In the genomic region with DNA sequence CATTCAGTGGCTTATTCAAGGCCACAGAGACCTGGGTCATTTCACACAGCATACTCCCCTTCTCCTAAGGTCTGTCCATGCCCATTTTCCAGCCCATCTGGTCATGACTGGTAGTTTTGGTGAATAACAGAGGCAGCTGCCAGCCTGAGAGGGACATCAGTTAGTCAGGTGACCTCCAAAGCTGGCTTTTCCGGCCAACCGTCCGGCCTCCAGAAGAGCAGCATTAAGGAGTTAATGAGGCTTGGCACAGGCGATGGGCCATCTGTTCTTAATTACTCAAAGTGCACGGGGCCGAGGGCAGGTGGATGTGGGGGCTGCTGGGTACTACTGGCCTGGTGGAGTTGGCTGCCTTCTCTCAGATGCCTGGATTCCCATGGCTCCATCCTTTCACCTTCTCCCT, we compare ENCODE assay signal across 12 mouse cellular contexts.
DNase-seq lines count a peak whose midpoint lies in the region; ATAC-seq lines count a peak whose summit lies in the region.
"Had no signal": no experiment of that assay in that cellular context is flagged by ENCODE, and none has a peak within 500 bp of the region (broad histone marks: within the 10 kb centered on the region; RNA-seq: fewer than 3 reads in every experiment).

No protein-coding gene starts in this region.

- peak; percentile 4 for DNase-seq in adrenal gland, adult 2 months
- no peak for DNase-seq in adrenal gland, postnatal 4 days (ENCODE audit: low spot score in 2 of 2)
- peak; percentile 26 for DNase-seq in neural tube, embryonic 10.5 days (ENCODE audit: extremely low spot score, low spot score)
- peak; percentile 47 for DNase-seq in embryonic facial prominence, embryonic 10.5 days (ENCODE audit: low spot score)
- no peak for DNase-seq in adipocyte (ENCODE audit: low spot score)
- no peak for DNase-seq in lung, adult 18-20 months
- no peak for DNase-seq in spleen, adult 12 weeks (ENCODE audit: low spot score)
- DNase-seq: gastrocnemius, postnatal 36 days; heart, postnatal 14 days; lung, postnatal 14 days had no signal

- no peaks in the 10 kb centered on the region for H3K4me1 ChIP-seq in neural tube, embryonic 15.5 days
- H3K4me1 ChIP-seq in embryonic facial prominence, embryonic 10.5 days, result peaks cover 6% of the 10 kb centered on the region

- no peaks in the 10 kb centered on the region for H3K9me3 ChIP-seq in neural tube, embryonic 15.5 days (replicated peaks)
- H3K9me3 ChIP-seq in embryonic facial prominence, embryonic 10.5 days, result no peaks in the 10 kb centered on the region

- no peak overlapping the region for H3K27ac ChIP-seq in neural tube, embryonic 15.5 days (replicated peaks)
- H3K27ac ChIP-seq in embryonic facial prominence, embryonic 10.5 days (replicated peaks), result no peak overlapping the region

- H3K4me2 ChIP-seq in neural tube, embryonic 15.5 days, result no peak overlapping the region

- no peak overlapping the region for H3K9ac ChIP-seq in neural tube, embryonic 15.5 days (replicated peaks)

- no peak for ATAC-seq in neural tube, embryonic 15.5 days (ENCODE audit: low FRiP score)

- H3K36me3 ChIP-seq in neural tube, embryonic 15.5 days, result no peaks in the 10 kb centered on the region
- H3K36me3 ChIP-seq in embryonic facial prominence, embryonic 10.5 days (replicated peaks), result no peaks in the 10 kb centered on the region
- H3K36me3 ChIP-seq: G1E had no signal

- H3K27me3 ChIP-seq in neural tube, embryonic 15.5 days (replicated peaks), result no peaks in the 10 kb centered on the region
- H3K27me3 ChIP-seq in embryonic facial prominence, embryonic 10.5 days (replicated peaks; ENCODE audit: low read depth, poor library complexity, severe bottlenecking), result no peaks in the 10 kb centered on the region

- H3K4me3 ChIP-seq in neural tube, embryonic 15.5 days (replicated peaks), result no peak overlapping the region
- no peak overlapping the region for H3K4me3 ChIP-seq in embryonic facial prominence, embryonic 10.5 days

- 28% methylated on average over 6 of the region's 6 CpGs for WGBS in neural tube, embryonic 15.5 days
- 40% methylated on average over 6 of the region's 6 CpGs for WGBS in embryonic facial prominence, embryonic 10.5 days

Comparison
In these comparisons a context has a peak if more than half of its experiments do, and no peak if none do; other contexts are left out.
1. DNase-seq: peak in adrenal gland, adult 2 months (single experiment), neural tube, embryonic 10.5 days (single experiment) and embryonic facial prominence, embryonic 10.5 days (single experiment); none in adrenal gland, postnatal 4 days (0 of 2), adipocyte (single experiment), lung, adult 18-20 months (0 of 2) and spleen, adult 12 weeks (single experiment).